Mouse (Mus musculus): ENCODE results near the gene Bmp10. TPM values are rescaled to one million over a fixed set of nuclear protein-coding genes. Genes with fewer than 3 reads are reported as not detected.

The Bmp10 gene
- polyA plus RNA-seq, 1 experiment = not detected

- H3ac ChIP-seq (ENCODE audit: control insufficient read depth, insufficient read length) = no peak overlapping the region
- no peaks in the 10 kb centered on the region for H3K27me3 ChIP-seq (ENCODE audit: control insufficient read depth, insufficient read depth, insufficient read length)
- H3K4me3 ChIP-seq = no peak overlapping the region
- TF ChIP-seq MAX (IDR thresholded peaks at IDR 0.05; ENCODE audit: low read depth) (no peak), MYOD1 (IDR thresholded peaks at IDR 0.05; ENCODE audit: control insufficient read depth in 1 of 3, insufficient read length in 2 of 3, low read depth in 2 of 3) (no peak), MYOG (IDR thresholded peaks at IDR 0.05; ENCODE audit: control insufficient read depth in 1 of 3, insufficient read depth in 1 of 3, insufficient read length in 2 of 3, low read depth in 2 of 3) (no peak), SRF (IDR thresholded peaks at IDR 0.05; ENCODE audit: control insufficient read depth, insufficient read length, low read depth) (no peak), REST (IDR thresholded peaks at IDR 0.05; ENCODE audit: insufficient read depth, insufficient read length) (no peak), E2F4 (IDR thresholded peaks at IDR 0.05; ENCODE audit: insufficient read depth) (no peak), POLR2AphosphoS2 (IDR thresholded peaks at IDR 0.05; ENCODE audit: insufficient read length, low read depth) (no peak), CEBPB (IDR thresholded peaks at IDR 0.05; ENCODE audit: insufficient read depth, poor library complexity, severe bottlenecking) (no peak), TCF3 (IDR thresholded peaks at IDR 0.05; ENCODE audit: insufficient read length, low read depth) (no peak)
- H3K79me2 ChIP-seq (ENCODE audit: control insufficient read depth, insufficient read depth) = no peaks in the 10 kb centered on the region
- no peaks in the 10 kb centered on the region for H3K36me3 ChIP-seq (ENCODE audit: control insufficient read depth, insufficient read depth)
- no peak overlapping the region for H3K4me2 ChIP-seq (ENCODE audit: low read depth)
These were observed 1.8 kb upstream of the Bmp10 start for GRCm38 (mm10) chr6:87426954-87427353.

- Histone ChIP-seq H3K79me2 (ENCODE audit: control insufficient read depth, insufficient read depth) (no peaks in the 10 kb centered on the region), H3K4me2 (ENCODE audit: low read depth) (no peak overlapping the region), H3K27me3 (ENCODE audit: control insufficient read depth, insufficient read depth, insufficient read length) (no peaks in the 10 kb centered on the region), H3ac (ENCODE audit: control insufficient read depth, insufficient read length) (no peak overlapping the region), H3K36me3 (ENCODE audit: control insufficient read depth, insufficient read depth) (no peaks in the 10 kb centered on the region), H3K4me3 (no peak overlapping the region)
- no peak for TF ChIP-seq POLR2A (IDR thresholded peaks at IDR 0.05; ENCODE audit: insufficient read length, low read depth)
- TF ChIP-seq TCF12 (IDR thresholded peaks at IDR 0.05; ENCODE audit: insufficient read depth, poor library complexity, severe bottlenecking) = no peak
- no peak for TF ChIP-seq SRF (IDR thresholded peaks at IDR 0.05; ENCODE audit: control insufficient read depth, insufficient read length, low read depth)
- no peak for TF ChIP-seq MAX (IDR thresholded peaks at IDR 0.05; ENCODE audit: low read depth)
- no peak for TF ChIP-seq CEBPB (IDR thresholded peaks at IDR 0.05; ENCODE audit: insufficient read depth, poor library complexity, severe bottlenecking)
- TF ChIP-seq MYOG (IDR thresholded peaks at IDR 0.05; ENCODE audit: control insufficient read depth in 1 of 3, insufficient read depth in 1 of 3, insufficient read length in 2 of 3, low read depth in 2 of 3) = no peak
- no peak for TF ChIP-seq REST (IDR thresholded peaks at IDR 0.05; ENCODE audit: insufficient read depth, insufficient read length)
- no peak for TF ChIP-seq POLR2AphosphoS2 (IDR thresholded peaks at IDR 0.05; ENCODE audit: insufficient read length, low read depth)
- no peak for TF ChIP-seq MYOD1 (IDR thresholded peaks at IDR 0.05; ENCODE audit: control insufficient read depth in 1 of 3, insufficient read length in 2 of 3, low read depth in 2 of 3)
- TF ChIP-seq TCF3 (IDR thresholded peaks at IDR 0.05; ENCODE audit: insufficient read length, low read depth) = no peak
- no peak for TF ChIP-seq E2F4 (IDR thresholded peaks at IDR 0.05; ENCODE audit: insufficient read depth)
These were observed 1.2 kb upstream of the Bmp10 start for GRCm38 (mm10) chr6:87427616-87428015.

- no peak for TF ChIP-seq TCF12 (IDR thresholded peaks at IDR 0.05; ENCODE audit: insufficient read depth, poor library complexity, severe bottlenecking)
- no peak for TF ChIP-seq MYOG (IDR thresholded peaks at IDR 0.05; ENCODE audit: control insufficient read depth in 1 of 3, insufficient read depth in 1 of 3, insufficient read length in 2 of 3, low read depth in 2 of 3)
- TF ChIP-seq MAX (IDR thresholded peaks at IDR 0.05; ENCODE audit: low read depth) = no peak
- Histone ChIP-seq H3K27me3 (ENCODE audit: control insufficient read depth, insufficient read depth, insufficient read length) (no peaks in the 10 kb centered on the region), H3K4me2 (ENCODE audit: low read depth) (no peak overlapping the region), H3K36me3 (ENCODE audit: control insufficient read depth, insufficient read depth) (no peaks in the 10 kb centered on the region), H3K4me3 (no peak overlapping the region), H3K79me2 (ENCODE audit: control insufficient read depth, insufficient read depth) (no peaks in the 10 kb centered on the region), H3ac (ENCODE audit: control insufficient read depth, insufficient read length) (no peak overlapping the region)
These were observed 7.0 kb downstream of the Bmp10 start for GRCm38 (mm10) chr6:87435791-87436190.

- no peak for TF ChIP-seq E2F4 (IDR thresholded peaks at IDR 0.05; ENCODE audit: insufficient read depth)
- TF ChIP-seq TCF12 (IDR thresholded peaks at IDR 0.05; ENCODE audit: insufficient read depth, poor library complexity, severe bottlenecking) = no peak
- no peak for TF ChIP-seq MAX (IDR thresholded peaks at IDR 0.05; ENCODE audit: low read depth)
- TF ChIP-seq MYOD1 (IDR thresholded peaks at IDR 0.05; ENCODE audit: control insufficient read depth in 1 of 3, insufficient read length in 2 of 3, low read depth in 2 of 3) = no peak
- no peak for TF ChIP-seq SRF (IDR thresholded peaks at IDR 0.05; ENCODE audit: control insufficient read depth, insufficient read length, low read depth)
- no peak for TF ChIP-seq TCF3 (IDR thresholded peaks at IDR 0.05; ENCODE audit: insufficient read length, low read depth)
- no peak for TF ChIP-seq MYOG (IDR thresholded peaks at IDR 0.05; ENCODE audit: control insufficient read depth in 1 of 3, insufficient read depth in 1 of 3, insufficient read length in 2 of 3, low read depth in 2 of 3)
- TF ChIP-seq POLR2AphosphoS2 (IDR thresholded peaks at IDR 0.05; ENCODE audit: insufficient read length, low read depth) = no peak
- no peak for TF ChIP-seq REST (IDR thresholded peaks at IDR 0.05; ENCODE audit: insufficient read depth, insufficient read length)
- no peak for TF ChIP-seq USF1 (IDR thresholded peaks at IDR 0.05; ENCODE audit: low read depth)
- no peak for TF ChIP-seq CEBPB (IDR thresholded peaks at IDR 0.05; ENCODE audit: insufficient read depth, poor library complexity, severe bottlenecking)
- TF ChIP-seq POLR2A (IDR thresholded peaks at IDR 0.05; ENCODE audit: insufficient read length, low read depth) = no peak
- no peaks in the 10 kb centered on the region for H3K79me2 ChIP-seq (ENCODE audit: control insufficient read depth, insufficient read depth)
- H3ac ChIP-seq (ENCODE audit: control insufficient read depth, insufficient read length) = no peak overlapping the region
- no peak overlapping the region for H3K4me2 ChIP-seq (ENCODE audit: low read depth)
- H3K27me3 ChIP-seq (ENCODE audit: control insufficient read depth, insufficient read depth, insufficient read length) = no peaks in the 10 kb centered on the region
- H3K4me3 ChIP-seq = no peak overlapping the region
- H3K36me3 ChIP-seq (ENCODE audit: control insufficient read depth, insufficient read depth) = no peaks in the 10 kb centered on the region
These were observed 8.0 kb downstream of the Bmp10 start for GRCm38 (mm10) chr6:87436745-87437144.

- H3K36me3 ChIP-seq (ENCODE audit: control insufficient read depth, insufficient read depth) = no peaks in the 10 kb centered on the region
- no peak overlapping the region for H3K4me3 ChIP-seq
- no peak overlapping the region for H3K4me2 ChIP-seq (ENCODE audit: low read depth)
- H3K27me3 ChIP-seq (ENCODE audit: control insufficient read depth, insufficient read depth, insufficient read length) = peaks cover 17% of the 10 kb centered on the region
- TF ChIP-seq TCF3 (IDR thresholded peaks at IDR 0.05; ENCODE audit: insufficient read length, low read depth) = no peak
- no peak for TF ChIP-seq USF1 (IDR thresholded peaks at IDR 0.05; ENCODE audit: low read depth)
- TF ChIP-seq POLR2AphosphoS2 (IDR thresholded peaks at IDR 0.05; ENCODE audit: insufficient read length, low read depth) = no peak
- TF ChIP-seq MAX (IDR thresholded peaks at IDR 0.05; ENCODE audit: low read depth) = no peak
- no peak for TF ChIP-seq POLR2A (IDR thresholded peaks at IDR 0.05; ENCODE audit: insufficient read length, low read depth)
- TF ChIP-seq CEBPB (IDR thresholded peaks at IDR 0.05; ENCODE audit: insufficient read depth, poor library complexity, severe bottlenecking) = no peak
- no peak for TF ChIP-seq MYOG (IDR thresholded peaks at IDR 0.05; ENCODE audit: control insufficient read depth in 1 of 3, insufficient read depth in 1 of 3, insufficient read length in 2 of 3, low read depth in 2 of 3)
- no peak for TF ChIP-seq E2F4 (IDR thresholded peaks at IDR 0.05; ENCODE audit: insufficient read depth)
- TF ChIP-seq MYOD1 (IDR thresholded peaks at IDR 0.05; ENCODE audit: control insufficient read depth in 1 of 3, insufficient read length in 2 of 3, low read depth in 2 of 3) = no peak
- TF ChIP-seq TCF12 (IDR thresholded peaks at IDR 0.05; ENCODE audit: insufficient read depth, poor library complexity, severe bottlenecking) = no peak
- no peak for TF ChIP-seq SRF (IDR thresholded peaks at IDR 0.05; ENCODE audit: control insufficient read depth, insufficient read length, low read depth)
- TF ChIP-seq REST (IDR thresholded peaks at IDR 0.05; ENCODE audit: insufficient read depth, insufficient read length) = no peak
- no peaks in the 10 kb centered on the region for H3K79me2 ChIP-seq (ENCODE audit: control insufficient read depth, insufficient read depth)
- H3ac ChIP-seq (ENCODE audit: control insufficient read depth, insufficient read length) = no peak overlapping the region
These were observed 14.5 kb downstream of the Bmp10 start for GRCm38 (mm10) chr6:87443253-87443652.
